Mouse (Mus musculus) limb, embryonic 13.5 days (tissue): ENCODE data around the gene Ptprh. TPM values are rescaled to one million over a fixed set of nuclear protein-coding genes. Genes with fewer than 3 reads are reported as not detected.

ENCODE experiments used
- ATAC-seq: fragments of 200-750 bp; cut with Nextera tagmentation; 2 replicates; pipeline ENCODE4 v1.8.0; 2017; ENCODE audit warnings: low read depth, moderate number of reproducible peaks, moderate TSS enrichment; ENCODE audit not compliant: low FRiP score
- H3K27ac ChIP-seq: fragments of 300-500 bp; sonication (generic); 2 replicates; pipeline ENCODE4 v1.5.1; 2015; ENCODE audit warnings: inconsistent platforms, mild to moderate bottlenecking, moderate library complexity
- H3K27me3 ChIP-seq: fragments of 300-500 bp; sonication (generic); 2 replicates; pipeline ENCODE4 v1.6.1; 2015; ENCODE audit warnings: mild to moderate bottlenecking, inconsistent platforms
- H3K36me3 ChIP-seq: fragments of 300-500 bp; sonication (generic); 2 replicates; pipeline ENCODE4 v1.6.1; 2015; ENCODE audit warnings: inconsistent platforms, mild to moderate bottlenecking, moderate library complexity
- H3K4me1 ChIP-seq: fragments of 300-500 bp; sonication (generic); 2 replicates; pipeline ENCODE4 v1.6.1; 2015; ENCODE audit warnings: inconsistent platforms
- H3K4me2 ChIP-seq: fragments of 300-500 bp; sonication (generic); replicated peaks from 2 replicates; pipeline ENCODE4 v1.6.1; 2015; ENCODE audit warnings: inconsistent platforms, mild to moderate bottlenecking, moderate library complexity
- H3K4me3 ChIP-seq: fragments of 300-500 bp; sonication (generic); 2 replicates; pipeline ENCODE4 v1.5.1; 2015; ENCODE audit warnings: moderate library complexity, mild to moderate bottlenecking, inconsistent platforms
- H3K9ac ChIP-seq: fragments of 300-500 bp; sonication (generic); 2 replicates; pipeline ENCODE4 v1.6.1; 2015; ENCODE audit warnings: mild to moderate bottlenecking, inconsistent platforms
- H3K9me3 ChIP-seq: fragments of 300-500 bp; sonication (generic); 2 replicates; pipeline ENCODE4 v1.6.1; 2016; ENCODE audit warnings: inconsistent platforms
- WGBS: fragments of 180-500 bp; shearing (Covaris S2); methylation state at CpG from one replicate; pipeline ENCODE4 v1.1.7; 2015; 5-methylcytosine and 5-hydroxymethylcytosine counted together
- microRNA-seq: library from miRNA; unstranded; fragments of <30 nt; microRNA quantifications from one replicate; pipeline ENCODE4, GENCODE M21; 2016
- polyA plus RNA-seq: library from polyadenylated mRNA; unstranded; fragments of >200 nt; fragmentation: Nextera tagmentation; extraction: Ambion mirVana; gene quantifications from 2 replicates; pipeline ENCODE4 v1.2.1, GENCODE M21; 2015

Gene Ptprh
- polyA plus RNA-seq, 1 experiment from 2014 or later: not detected

DNA sequence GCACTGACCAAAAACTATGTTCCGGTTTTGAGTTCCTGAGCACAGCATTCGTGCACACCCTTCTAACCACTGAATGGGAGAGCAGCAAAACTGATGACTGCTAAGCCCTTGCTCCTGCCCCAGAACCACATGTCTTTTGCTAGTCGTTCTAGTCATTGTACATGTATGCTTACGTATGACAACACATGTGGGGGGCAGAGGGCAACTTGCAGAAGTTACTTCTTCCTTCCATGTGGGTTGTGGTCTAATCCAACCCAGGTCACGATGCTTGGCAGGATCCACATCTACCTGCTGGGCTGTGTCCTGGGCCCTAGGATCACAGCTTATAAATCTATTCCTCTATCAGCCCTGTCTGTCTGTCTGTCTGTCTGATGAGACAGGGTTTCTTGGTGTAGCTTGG lies 100.0 kb downstream of the Ptprh start:
- H3K4me1 ChIP-seq: peaks cover 21% of the 10 kb centered on the region
- no peak overlapping the region for H3K4me2 ChIP-seq
- H3K27ac ChIP-seq: no peak overlapping the region
- no peak overlapping the region for H3K4me3 ChIP-seq
- no peak for ATAC-seq
- H3K9ac ChIP-seq: no peak overlapping the region
- H3K36me3 ChIP-seq: no peaks in the 10 kb centered on the region
- H3K27me3 ChIP-seq: no peaks in the 10 kb centered on the region
- WGBS: 82% methylated on average over 5 of the region's 5 CpGs
- H3K9me3 ChIP-seq: no peaks in the 10 kb centered on the region

GRCm38 (mm10) chr7:4503100-4503499 lies 100.7 kb downstream of the Ptprh start:
- no peaks in the 10 kb centered on the region for H3K9me3 ChIP-seq
- H3K27me3 ChIP-seq: no peaks in the 10 kb centered on the region
- no peak overlapping the region for H3K27ac ChIP-seq
- peaks cover 28% of the 10 kb centered on the region for H3K4me1 ChIP-seq
- H3K4me2 ChIP-seq: no peak overlapping the region
- H3K36me3 ChIP-seq: no peaks in the 10 kb centered on the region
- ATAC-seq: no peak
- no peak overlapping the region for H3K4me3 ChIP-seq
- H3K9ac ChIP-seq: no peak overlapping the region
- WGBS: 78% methylated on average over 4 of the region's 4 CpGs

DNA sequence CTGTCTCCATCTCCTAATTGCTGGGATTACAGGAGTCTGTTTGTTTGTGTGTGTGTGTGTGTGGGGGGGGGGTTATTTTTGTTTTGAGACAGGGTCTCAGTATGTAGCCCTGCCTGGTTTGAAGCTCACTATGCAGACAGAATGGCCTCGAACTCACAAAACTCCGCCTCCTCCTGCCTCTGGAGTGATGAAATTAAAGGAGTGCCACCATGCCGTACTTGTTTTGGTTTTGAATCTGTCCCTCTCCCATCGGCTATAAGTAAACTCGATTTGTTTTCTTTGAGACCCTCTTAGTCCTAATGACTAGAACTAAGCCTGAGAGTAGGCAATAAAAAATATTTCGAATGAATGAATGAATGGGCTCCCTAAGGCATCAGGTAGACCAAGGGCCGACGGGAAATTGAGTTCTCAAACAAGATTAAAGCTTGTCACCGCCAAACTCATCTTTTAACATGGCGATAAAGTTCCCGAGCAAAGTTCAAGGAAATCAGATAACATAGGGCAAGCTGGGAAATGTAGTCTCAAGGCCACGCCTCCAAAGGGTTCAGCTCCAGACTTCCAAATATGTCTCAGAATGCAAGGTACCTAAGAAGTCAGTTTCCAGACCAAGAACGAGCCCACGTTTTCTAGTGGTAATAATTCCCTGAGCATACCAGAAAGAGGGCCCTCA lies 101.3 kb downstream of the Ptprh start:
- WGBS: 10% methylated on average over 14 of the region's 14 CpGs
- 0 out of 2 replicates have a peak, but pooled peaks have one; percentile 7 for ATAC-seq

GRCm38 (mm10) chr7:4501558-4502397 lies 102.1 kb downstream of the Ptprh start, which contains the start of gene Ppp1r12c:
Ppp1r12c (minus strand) TSS chr7:4501680.
- H3K9ac ChIP-seq: peak within 1 kb of the TSS; percentile 96
- H3K27ac ChIP-seq: peak within 1 kb of the TSS; percentile 88
- H3K4me3 ChIP-seq: peak within 1 kb of the TSS; percentile 86
- ATAC-seq: peak; percentile 94
- H3K36me3 ChIP-seq: peaks cover 11% of the 10 kb centered on the region
- peaks cover 37% of the 10 kb centered on the region for H3K4me1 ChIP-seq
- peak within 1 kb of the TSS; percentile 91 for H3K4me2 ChIP-seq
- no peaks in the 10 kb centered on the region for H3K9me3 ChIP-seq
- H3K27me3 ChIP-seq: no peaks in the 10 kb centered on the region
- under 1% methylated on average over 61 of the region's 62 CpGs for WGBS

More for the DNA sequence above, 101.3 kb downstream of the Ptprh start:
- peaks cover 4% of the 10 kb centered on the region; the same call in 1 of the 2 replicates for H3K36me3 ChIP-seq
- H3K4me3 ChIP-seq: peak overlapping the region; percentile 86
- H3K9ac ChIP-seq: no peak overlapping the region
- no peaks in the 10 kb centered on the region for H3K9me3 ChIP-seq
- H3K4me2 ChIP-seq: peak overlapping the region; percentile 91
- no peak overlapping the region for H3K27ac ChIP-seq
- H3K4me1 ChIP-seq: peaks cover 34% of the 10 kb centered on the region
- no peaks in the 10 kb centered on the region for H3K27me3 ChIP-seq

DNA sequence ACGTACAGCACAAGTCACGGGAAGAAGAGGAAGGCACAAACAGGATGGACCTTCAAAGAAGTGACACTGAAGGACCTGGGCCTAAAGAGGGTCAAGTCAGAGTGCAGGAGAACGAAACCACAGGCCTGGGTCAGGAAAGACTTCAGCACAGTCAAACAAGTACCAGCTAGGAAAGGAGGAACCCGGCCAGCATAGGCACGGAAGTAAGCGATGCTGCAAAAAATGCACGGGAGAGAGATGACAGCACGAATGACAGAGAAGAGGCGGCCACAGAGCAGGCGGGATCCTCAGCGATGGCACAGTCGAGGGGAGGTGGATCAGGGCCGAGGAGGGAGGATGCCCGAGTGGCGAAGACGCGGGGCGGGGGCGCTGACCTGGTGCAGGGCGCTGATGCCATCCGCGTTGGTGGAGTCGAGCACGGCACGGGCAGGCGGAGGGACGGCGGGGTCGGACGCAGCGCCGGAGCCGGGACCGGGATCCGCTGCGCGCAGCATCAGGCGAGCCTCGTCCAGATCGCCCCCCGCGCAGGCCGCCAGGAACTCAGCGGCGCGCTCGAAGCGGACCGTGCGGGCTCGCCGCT lies 102.9 kb downstream of the Ptprh start:
- H3K4me1 ChIP-seq: peaks cover 37% of the 10 kb centered on the region
- H3K27me3 ChIP-seq: no peaks in the 10 kb centered on the region
- peak overlapping the region; percentile 91 for H3K4me2 ChIP-seq
- peak overlapping the region; percentile 96 for H3K9ac ChIP-seq
- WGBS: 0% methylated on average over 42 of the region's 52 CpGs
- H3K36me3 ChIP-seq: peaks cover 19% of the 10 kb centered on the region
- H3K4me3 ChIP-seq: peak overlapping the region; percentile 86
- no peaks in the 10 kb centered on the region for H3K9me3 ChIP-seq
- H3K27ac ChIP-seq: peak overlapping the region; percentile 88
- ATAC-seq: peak; percentile 52

- no peaks in the 10 kb centered on the region for H3K27me3 ChIP-seq
- 0 out of 2 replicates have a peak overlapping the region, but pooled peaks have one; percentile 6 for H3K27ac ChIP-seq
- no peaks in the 10 kb centered on the region for H3K9me3 ChIP-seq
- H3K4me1 ChIP-seq: peaks cover 37% of the 10 kb centered on the region
- peaks cover 37% of the 10 kb centered on the region for H3K36me3 ChIP-seq
- H3K4me2 ChIP-seq: peak overlapping the region; percentile 91
- peak overlapping the region; percentile 59 for H3K9ac ChIP-seq
- no peak for ATAC-seq
- H3K4me3 ChIP-seq: peak overlapping the region; percentile 86
- 81% methylated on average over 4 of the region's 4 CpGs for WGBS
Measured at GRCm38 (mm10) chr7:4499034-4499433, 104.8 kb downstream of the Ptprh start.

Small RNAs within 50 kb of the gene (microRNA-seq; reads per million reads assigned to microRNA genes)
- not detected for gene Gm23577

Other genes with a start within 250 kb of the Ptprh start
- 0.09 and 0.33 TPM in 2 replicates for gene Gp6, start 206.3 kb downstream of the Ptprh start, polyA plus RNA-seq
- gene Rdh13, start 158.4 kb downstream of the Ptprh start, polyA plus RNA-seq: 29.2 and 32.1 TPM in 2 replicates
- 5.9 and 6.3 TPM in 2 replicates for gene Eps8l1, start 143.4 kb downstream of the Ptprh start, polyA plus RNA-seq
- gene Ppp1r12c, start 102.4 kb downstream of the Ptprh start, polyA plus RNA-seq: 43.8 and 50.2 TPM in 2 replicates
- gene Tnnt1, start 87.7 kb downstream of the Ptprh start, polyA plus RNA-seq: 298 and 309 TPM in 2 replicates
- gene Tnni3, start 79.8 kb downstream of the Ptprh start, polyA plus RNA-seq: 4.9 and 5.5 TPM in 2 replicates
- gene Dnaaf3, start 71.6 kb downstream of the Ptprh start, polyA plus RNA-seq: 3.0 and 3.3 TPM in 2 replicates
- gene Syt5, start 56.5 kb downstream of the Ptprh start, polyA plus RNA-seq: 5.5 and 6.0 TPM in 2 replicates
- gene Tmem86b, start 27.4 kb upstream of the Ptprh start, polyA plus RNA-seq: 1.2 and 1.3 TPM in 2 replicates
- 9.0 and 9.9 TPM in 2 replicates for gene Ppp6r1, start 55.0 kb upstream of the Ptprh start, polyA plus RNA-seq
- 93.6 and 95.4 TPM in 2 replicates for gene Hspbp1, start 81.0 kb upstream of the Ptprh start, polyA plus RNA-seq
- gene Brsk1, start 86.6 kb upstream of the Ptprh start, polyA plus RNA-seq: 2.2 and 2.3 TPM in 2 replicates
- 0.13 TPM in 2 replicates for gene Tmem150b, start 121.2 kb upstream of the Ptprh start, polyA plus RNA-seq
- gene Kmt5c, start 136.1 kb upstream of the Ptprh start, polyA plus RNA-seq: 61.6 and 65.3 TPM in 2 replicates
- gene Cox6b2, start 149.1 kb upstream of the Ptprh start, polyA plus RNA-seq: 67.5 and 68.6 TPM in 2 replicates
- not detected in 2 replicates for gene Fam71e2, start 167.3 kb upstream of the Ptprh start, polyA plus RNA-seq
- 0.26 and 0.39 TPM in 2 replicates for gene Il11, start 178.8 kb upstream of the Ptprh start, polyA plus RNA-seq
- not detected in 2 replicates for gene Tmem190, start 178.9 kb upstream of the Ptprh start, polyA plus RNA-seq
- gene Tmem238, start 185.6 kb upstream of the Ptprh start, polyA plus RNA-seq: 7.3 and 7.9 TPM in 2 replicates
- 290 and 292 TPM in 2 replicates for gene Rpl28, start 188.8 kb upstream of the Ptprh start, polyA plus RNA-seq
- gene Ube2s, start 208.5 kb upstream of the Ptprh start, polyA plus RNA-seq: 328 and 349 TPM in 2 replicates
- 0.17 and 0.33 TPM in 2 replicates for gene Shisa7, start 240.7 kb upstream of the Ptprh start, polyA plus RNA-seq